ENCODE assay signal across 8 mouse cellular contexts in the genomic region with DNA sequence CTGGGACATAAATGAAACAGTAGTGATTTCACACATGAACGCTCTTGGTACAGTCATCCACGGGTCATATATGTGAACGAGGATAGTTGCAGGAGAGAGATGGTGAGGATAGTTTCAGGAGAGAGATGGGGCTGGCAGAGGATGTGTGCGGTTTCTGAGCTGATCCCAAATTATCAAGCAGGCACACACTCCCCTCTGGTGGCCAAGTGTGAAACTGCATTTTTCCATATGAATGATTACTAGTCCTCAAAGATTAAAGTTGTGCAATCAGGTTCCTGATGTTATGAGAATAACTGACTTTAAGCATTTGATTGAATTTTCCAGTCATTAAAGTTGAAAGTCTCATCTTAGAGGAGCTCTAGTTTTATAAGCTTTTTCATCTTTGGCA. TPM values are rescaled to one million over a fixed set of nuclear protein-coding genes. Genes with fewer than 3 reads are reported as not detected.
DNase-seq lines count a peak whose midpoint lies in the region; ATAC-seq and TF ChIP-seq lines count a peak whose summit lies in the region.

No protein-coding gene starts in this region.

- WGBS in liver, embryonic 13.5 days (ENCODE audit: insufficient replicate concordance) = 12% methylated on average over 4 of the region's 4 CpGs
- WGBS in neural tube, embryonic 12.5 days = 14% methylated on average over 4 of the region's 4 CpGs

- H3K4me3 ChIP-seq in ES-Bruce4 (ENCODE audit: low read depth, low read length) = no peak overlapping the region
- H3K4me3 ChIP-seq in liver, embryonic 13.5 days (replicated peaks) = no peak overlapping the region
- H3K4me3 ChIP-seq in neural tube, embryonic 12.5 days = no peak overlapping the region

- TF ChIP-seq POLR2A in ES-Bruce4 (IDR thresholded peaks at IDR 0.05; ENCODE audit: insufficient read depth, low read length) = no peak

- peak; percentile 73 for ATAC-seq in activated CD4-positive, CD25-positive, alpha-beta regulatory T cell, adult 4 months
- no peak for ATAC-seq in liver, embryonic 13.5 days (ENCODE audit: low read depth)
- peak; percentile 87 for ATAC-seq in neural tube, embryonic 12.5 days (ENCODE audit: low FRiP score, low read depth)
- ATAC-seq in erythroid progenitor cell, adult 5-6 weeks (replicated peaks; ENCODE audit: low FRiP score, poor library complexity, severe bottlenecking) = no peak; the same call in 1 of the 2 replicates

- no peak overlapping the region for H3K4me2 ChIP-seq in liver, embryonic 13.5 days
- H3K4me2 ChIP-seq in neural tube, embryonic 12.5 days (replicated peaks) = no peak overlapping the region

- TF ChIP-seq CTCF in ES-Bruce4 (IDR thresholded peaks at IDR 0.05; ENCODE audit: low read depth, low read length) = peak; percentile 42

- peak; percentile 78 for DNase-seq in embryo, embryonic 9.5 days (ENCODE audit: extremely low spot score)
- DNase-seq in heart, postnatal 4 days = peak; percentile 74
- DNase-seq in kidney, postnatal 4 days = peak; percentile 76
- peak; percentile 34 for DNase-seq in liver, embryonic 13.5 days

- H3K36me3 ChIP-seq in ES-Bruce4 (ENCODE audit: control insufficient read depth, insufficient read depth, low read length, poor library complexity, severe bottlenecking) = no peaks in the 10 kb centered on the region
- H3K36me3 ChIP-seq in liver, embryonic 13.5 days = no peaks in the 10 kb centered on the region
- no peaks in the 10 kb centered on the region for H3K36me3 ChIP-seq in neural tube, embryonic 12.5 days

- no peaks in the 10 kb centered on the region for H3K4me1 ChIP-seq in ES-Bruce4 (ENCODE audit: control insufficient read depth, insufficient read depth, low read length)
- H3K4me1 ChIP-seq in liver, embryonic 13.5 days (replicated peaks) = peaks cover 5% of the 10 kb centered on the region
- H3K4me1 ChIP-seq in neural tube, embryonic 12.5 days = no peaks in the 10 kb centered on the region

- H3K9me3 ChIP-seq in ES-Bruce4 (replicated peaks; ENCODE audit: control insufficient read depth, insufficient read depth, low read length, poor library complexity, severe bottlenecking) = no peaks in the 10 kb centered on the region
- no peaks in the 10 kb centered on the region for H3K9me3 ChIP-seq in liver, embryonic 13.5 days (replicated peaks)
- no peaks in the 10 kb centered on the region for H3K9me3 ChIP-seq in neural tube, embryonic 12.5 days

- H3K27ac ChIP-seq in ES-Bruce4 (ENCODE audit: insufficient read depth, low read length) = no peak overlapping the region
- no peak overlapping the region for H3K27ac ChIP-seq in liver, embryonic 13.5 days
- no peak overlapping the region for H3K27ac ChIP-seq in neural tube, embryonic 12.5 days

- TF ChIP-seq EP300 in ES-Bruce4 (IDR thresholded peaks at IDR 0.05; ENCODE audit: insufficient read depth, low read depth, low read length) = no peak

- H3K27me3 ChIP-seq in ES-Bruce4 (ENCODE audit: control insufficient read depth, insufficient read depth, low read length, poor library complexity, severe bottlenecking) = no peaks in the 10 kb centered on the region
- no peaks in the 10 kb centered on the region for H3K27me3 ChIP-seq in liver, embryonic 13.5 days
- H3K27me3 ChIP-seq in neural tube, embryonic 12.5 days (replicated peaks) = no peaks in the 10 kb centered on the region

- H3K9ac ChIP-seq in ES-Bruce4 (ENCODE audit: low read depth, poor library complexity, severe bottlenecking) = no peak overlapping the region
- H3K9ac ChIP-seq in liver, embryonic 13.5 days = no peak overlapping the region
- no peak overlapping the region for H3K9ac ChIP-seq in neural tube, embryonic 12.5 days

RNA-seq across cellular contexts. Expression of gene Tmem144, which starts 43.4 kb away (rescaled TPM):
- 15.8 and 17.0 TPM in 2 replicates for polyA plus RNA-seq in ES-Bruce4 (2011; ENCODE audit: insufficient read depth, insufficient read length, low read depth, missing spikeins)
- not detected for polyA plus RNA-seq in activated CD4-positive, CD25-positive, alpha-beta regulatory T cell, adult 4 months (2017; shearing (Covaris generic))
- 10 to 100 TPM; 10.4 to 10.6 TPM for total RNA-seq in heart, postnatal 4 days (2021)
- 1.9 and 2.7 TPM in 2 replicates for polyA plus RNA-seq in liver, embryonic 13.5 days (2015; fragmentation: Nextera tagmentation; extraction: Ambion mirVana)
- polyA plus RNA-seq in neural tube, embryonic 12.5 days (2016; fragmentation: Nextera tagmentation; extraction: Ambion mirVana) = 2.2 and 2.4 TPM in 2 replicates
- total RNA-seq in erythroid progenitor cell, adult 5-6 weeks (2015; ENCODE audit: low replicate concordance) = 1.1 TPM in 1 of 2 replicates, not detected in the other
- not detected in 2 replicates for total RNA-seq in erythroid progenitor cell, adult 5-6 weeks (2017; ENCODE audit: low replicate concordance)

Comparison
In these comparisons a context has a peak if more than half of its experiments do, and no peak if none do; other contexts are left out.
1. ATAC-seq: peak in activated CD4-positive, CD25-positive, alpha-beta regulatory T cell, adult 4 months (single experiment) and neural tube, embryonic 12.5 days (single experiment); none in liver, embryonic 13.5 days (single experiment) and erythroid progenitor cell, adult 5-6 weeks (single experiment).
2. Peak in every context shown above with its lines, with median percentiles within 50 percentile points of each other: DNase-seq.